Mouse (Mus musculus): Measurements from ENCODE around the gene Fam163b. TPM values are rescaled to one million over a fixed set of nuclear protein-coding genes. Genes with fewer than 3 reads are reported as not detected.

Fam163b gene
- polyA plus RNA-seq, 1 experiment from 2014 or later, result 0.10 TPM

- no peak overlapping the region for H3K4me3 ChIP-seq (ENCODE audit: low read depth, low read length)
- ATAC-seq, result no peak
- 43% methylated on average over 4 of the region's 4 CpGs for WGBS
These were observed 23.8 kb downstream of the Fam163b start for GRCm38 (mm10) chr2:27118452-27118851.

DNA sequence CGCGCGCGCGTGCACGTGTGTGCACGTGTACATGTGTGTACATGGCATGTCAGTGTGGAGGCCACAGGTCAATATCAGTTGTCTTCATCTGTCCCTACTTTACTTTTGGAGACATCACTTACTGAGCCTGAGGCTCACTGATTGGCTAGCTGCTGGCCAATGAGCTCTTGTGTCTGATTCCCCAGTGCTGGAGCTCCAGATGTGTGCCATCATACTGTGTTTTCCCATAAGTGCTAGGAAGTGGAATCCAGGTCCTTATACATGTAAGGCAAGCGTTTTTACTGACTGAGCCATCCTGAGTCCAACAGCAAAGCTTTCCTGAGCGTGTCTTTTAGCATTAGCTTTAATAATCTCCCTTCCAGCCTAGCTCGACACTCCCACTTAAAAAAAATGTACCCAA is 28.1 kb downstream of the Fam163b start:
- Histone ChIP-seq H3K4me2 (replicated peaks; ENCODE audit: low read depth) (no peak overlapping the region), H3K4me3 (ENCODE audit: low read depth, low read length) (no peak overlapping the region), H3K4me1 (replicated peaks; ENCODE audit: control insufficient read depth, insufficient read depth, low read length) (no peaks in the 10 kb centered on the region), H3K27me3 (replicated peaks; ENCODE audit: control insufficient read depth, insufficient read depth, low read length) (no peaks in the 10 kb centered on the region), H3K27ac (ENCODE audit: low read depth, low read length) (no peak overlapping the region), H3K9me3 (ENCODE audit: control insufficient read depth) (no peaks in the 10 kb centered on the region), H3K9ac (ENCODE audit: low read depth, low read length) (no peak overlapping the region), H3K36me3 (ENCODE audit: control insufficient read depth, insufficient read depth) (no peaks in the 10 kb centered on the region)
- no peak for TF ChIP-seq CTCF (IDR thresholded peaks at IDR 0.05; ENCODE audit: low read depth)
- 80% methylated on average over 10 of the region's 10 CpGs for WGBS
- no peak for ATAC-seq

More at GRCm38 (mm10) chr2:27118452-27118851, 23.8 kb downstream of the Fam163b start:
- TF ChIP-seq CTCF (IDR thresholded peaks at IDR 0.05; ENCODE audit: low read depth), result no peak
- Histone ChIP-seq H3K4me2 (replicated peaks; ENCODE audit: low read depth) (no peak overlapping the region), H3K36me3 (ENCODE audit: control insufficient read depth, insufficient read depth) (no peaks in the 10 kb centered on the region), H3K27ac (ENCODE audit: low read depth, low read length) (no peak overlapping the region), H3K27me3 (replicated peaks; ENCODE audit: control insufficient read depth, insufficient read depth, low read length) (no peaks in the 10 kb centered on the region), H3K9ac (ENCODE audit: low read depth, low read length) (no peak overlapping the region), H3K4me1 (replicated peaks; ENCODE audit: control insufficient read depth, insufficient read depth, low read length) (no peaks in the 10 kb centered on the region), H3K9me3 (ENCODE audit: control insufficient read depth) (no peaks in the 10 kb centered on the region)

- TF ChIP-seq CTCF (IDR thresholded peaks at IDR 0.05; ENCODE audit: low read depth), result no peak
- no peak overlapping the region for H3K9ac ChIP-seq (ENCODE audit: low read depth, low read length)
- H3K4me3 ChIP-seq (ENCODE audit: low read depth, low read length), result no peak overlapping the region
- no peak overlapping the region for H3K4me2 ChIP-seq (replicated peaks; ENCODE audit: low read depth)
- no peaks in the 10 kb centered on the region for H3K36me3 ChIP-seq (ENCODE audit: control insufficient read depth, insufficient read depth)
- no peak overlapping the region for H3K27ac ChIP-seq (ENCODE audit: low read depth, low read length)
- H3K27me3 ChIP-seq (replicated peaks; ENCODE audit: control insufficient read depth, insufficient read depth, low read length), result no peaks in the 10 kb centered on the region
- ATAC-seq, result no peak
- WGBS, result 69% methylated on average over 20 of the region's 20 CpGs
- H3K9me3 ChIP-seq (ENCODE audit: control insufficient read depth), result no peaks in the 10 kb centered on the region
- no peaks in the 10 kb centered on the region for H3K4me1 ChIP-seq (replicated peaks; ENCODE audit: control insufficient read depth, insufficient read depth, low read length)
These were observed 29.7 kb downstream of the Fam163b start for GRCm38 (mm10) chr2:27112585-27112984.

- TF ChIP-seq CTCF (IDR thresholded peaks at IDR 0.05; ENCODE audit: low read depth), result no peak
- Histone ChIP-seq H3K4me2 (replicated peaks; ENCODE audit: low read depth) (no peak overlapping the region), H3K9me3 (ENCODE audit: control insufficient read depth) (no peaks in the 10 kb centered on the region), H3K4me1 (replicated peaks; ENCODE audit: control insufficient read depth, insufficient read depth, low read length) (no peaks in the 10 kb centered on the region), H3K4me3 (ENCODE audit: low read depth, low read length) (no peak overlapping the region), H3K9ac (ENCODE audit: low read depth, low read length) (no peak overlapping the region), H3K27ac (ENCODE audit: low read depth, low read length) (no peak overlapping the region), H3K27me3 (replicated peaks; ENCODE audit: control insufficient read depth, insufficient read depth, low read length) (no peaks in the 10 kb centered on the region), H3K36me3 (ENCODE audit: control insufficient read depth, insufficient read depth) (no peaks in the 10 kb centered on the region)
- no peak for ATAC-seq
- 79% methylated on average over 5 of the region's 5 CpGs for WGBS
These were observed 33.2 kb downstream of the Fam163b start for GRCm38 (mm10) chr2:27109052-27109451.

DNA sequence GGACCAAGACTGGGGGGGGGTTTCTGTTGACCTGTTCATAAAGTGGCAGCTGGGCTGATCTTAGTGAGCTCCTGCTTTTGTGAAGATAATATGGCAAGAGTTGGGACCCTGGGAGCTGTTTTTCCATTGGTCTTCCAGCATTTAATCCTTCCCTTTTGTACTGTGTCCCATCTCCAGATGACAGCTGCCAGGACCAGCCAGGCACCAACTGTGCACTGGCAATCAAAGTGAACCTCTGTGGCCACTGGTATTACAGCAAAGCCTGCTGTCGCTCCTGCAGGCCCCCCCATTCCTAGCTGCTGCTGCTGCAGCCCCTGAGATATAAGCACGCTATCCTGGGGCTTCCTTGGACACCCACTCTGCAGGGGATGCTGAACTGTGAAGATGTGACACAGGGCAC is 34.1 kb downstream of the Fam163b start:
- H3K4me1 ChIP-seq (replicated peaks; ENCODE audit: control insufficient read depth, insufficient read depth, low read length), result no peaks in the 10 kb centered on the region
- TF ChIP-seq CTCF (IDR thresholded peaks at IDR 0.05; ENCODE audit: low read depth), result no peak
- H3K36me3 ChIP-seq (ENCODE audit: control insufficient read depth, insufficient read depth), result no peaks in the 10 kb centered on the region
- H3K9me3 ChIP-seq (ENCODE audit: control insufficient read depth), result no peaks in the 10 kb centered on the region
- ATAC-seq, result no peak
- H3K27me3 ChIP-seq (replicated peaks; ENCODE audit: control insufficient read depth, insufficient read depth, low read length), result no peaks in the 10 kb centered on the region
- 73% methylated on average over 2 of the region's 2 CpGs for WGBS
- no peak overlapping the region for H3K4me2 ChIP-seq (replicated peaks; ENCODE audit: low read depth)
- no peak overlapping the region for H3K9ac ChIP-seq (ENCODE audit: low read depth, low read length)
- H3K4me3 ChIP-seq (ENCODE audit: low read depth, low read length), result no peak overlapping the region
- H3K27ac ChIP-seq (ENCODE audit: low read depth, low read length), result no peak overlapping the region

GRCm38 (mm10) chr2:27106816-27107215 is 35.5 kb downstream of the Fam163b start:
- H3K9ac ChIP-seq (ENCODE audit: low read depth, low read length), result no peak overlapping the region
- H3K4me2 ChIP-seq (replicated peaks; ENCODE audit: low read depth), result no peak overlapping the region
- ATAC-seq, result no peak
- no peaks in the 10 kb centered on the region for H3K4me1 ChIP-seq (replicated peaks; ENCODE audit: control insufficient read depth, insufficient read depth, low read length)
- H3K36me3 ChIP-seq (ENCODE audit: control insufficient read depth, insufficient read depth), result no peaks in the 10 kb centered on the region
- H3K27ac ChIP-seq (ENCODE audit: low read depth, low read length), result no peak overlapping the region
- 66% methylated on average over 3 of the region's 3 CpGs for WGBS
- no peak for TF ChIP-seq CTCF (IDR thresholded peaks at IDR 0.05; ENCODE audit: low read depth)
- no peaks in the 10 kb centered on the region for H3K27me3 ChIP-seq (replicated peaks; ENCODE audit: control insufficient read depth, insufficient read depth, low read length)
- H3K9me3 ChIP-seq (ENCODE audit: control insufficient read depth), result no peaks in the 10 kb centered on the region
- no peak overlapping the region for H3K4me3 ChIP-seq (ENCODE audit: low read depth, low read length)

- no peaks in the 10 kb centered on the region for H3K9me3 ChIP-seq (ENCODE audit: control insufficient read depth)
- TF ChIP-seq CTCF (IDR thresholded peaks at IDR 0.05; ENCODE audit: low read depth), result no peak
- ATAC-seq, result no peak
- H3K9ac ChIP-seq (ENCODE audit: low read depth, low read length), result no peak overlapping the region
- H3K27me3 ChIP-seq (replicated peaks; ENCODE audit: control insufficient read depth, insufficient read depth, low read length), result no peaks in the 10 kb centered on the region
- WGBS, result 76% methylated on average over 7 of the region's 7 CpGs
- H3K4me1 ChIP-seq (replicated peaks; ENCODE audit: control insufficient read depth, insufficient read depth, low read length), result no peaks in the 10 kb centered on the region
- H3K4me2 ChIP-seq (replicated peaks; ENCODE audit: low read depth), result no peak overlapping the region
- no peaks in the 10 kb centered on the region for H3K36me3 ChIP-seq (ENCODE audit: control insufficient read depth, insufficient read depth)
- H3K27ac ChIP-seq (ENCODE audit: low read depth, low read length), result no peak overlapping the region
- no peak overlapping the region for H3K4me3 ChIP-seq (ENCODE audit: low read depth, low read length)
These were observed 38.7 kb downstream of the Fam163b start for GRCm38 (mm10) chr2:27103554-27103953.

All from intestine, postnatal 0 days (tissue).